Mouse (Mus musculus) liver, adult 2 months (tissue): ENCODE data around the gene Tcl1b1. TPM values are rescaled to one million over a fixed set of nuclear protein-coding genes. Genes with fewer than 3 reads are reported as not detected.

Experiments
- DNase-seq: peaks from one replicate; pipeline ENCODE4 v3.0.0-alpha.2; 2011; ENCODE audit warnings: low read depth, low spot score; ENCODE audit errors: extremely low read depth
- H3K27ac ChIP-seq: fragments of 200-500 bp; replicated peaks from 2 replicates; pipeline ENCODE4 v1.5.1; 2012; ENCODE audit warnings: low read depth, mild to moderate bottlenecking, control low read depth, inconsistent platforms, low read length; ENCODE audit not compliant: insufficient read depth
- H3K27me3 ChIP-seq: fragments of 200-500 bp; 2 replicates; pipeline ENCODE4 v1.6.1; 2012; ENCODE audit warnings: mild to moderate bottlenecking, moderate library complexity, low read length, inconsistent platforms; ENCODE audit not compliant: control insufficient read depth, insufficient read depth
- H3K36me3 ChIP-seq: fragments of 200-500 bp; 2 replicates; pipeline ENCODE4 v1.6.1; 2012; ENCODE audit warnings: low read length, inconsistent platforms; ENCODE audit not compliant: control insufficient read depth, insufficient read depth
- H3K4me1 ChIP-seq: fragments of 200-500 bp; 2 replicates; pipeline ENCODE4 v1.6.1; 2011; ENCODE audit warnings: low read length; ENCODE audit not compliant: control insufficient read depth, insufficient read depth
- H3K4me3 ChIP-seq: fragments of 200-500 bp; 2 replicates; pipeline ENCODE4 v1.5.1; 2011; ENCODE audit warnings: low read depth, mild to moderate bottlenecking, control low read depth, low read length, moderate library complexity; ENCODE audit not compliant: insufficient read depth
- H3K79me2 ChIP-seq: fragments of 200-500 bp; 2 replicates; pipeline ENCODE4 v1.6.1; 2012; ENCODE audit warnings: inconsistent platforms, mild to moderate bottlenecking, low read length, moderate library complexity; ENCODE audit not compliant: control insufficient read depth, insufficient read depth
- H3K9ac ChIP-seq: fragments of 200-500 bp; 2 replicates; pipeline ENCODE4 v1.6.1; 2012; ENCODE audit warnings: low read depth, mild to moderate bottlenecking, control low read depth, inconsistent platforms, low read length
- CTCF ChIP-seq: fragments of 200-500 bp; IDR thresholded peaks from 2 replicates; pipeline ENCODE4 v1.5.1; 2011; ENCODE audit warnings: low read depth, low read length, control low read depth
- POLR2A ChIP-seq: fragments of 200-500 bp; IDR thresholded peaks from 2 replicates; pipeline ENCODE4 v1.6.1; 2011; ENCODE audit warnings: low read length, control low read depth; ENCODE audit not compliant: insufficient read depth; ENCODE audit errors: extremely low read depth
- WGBS: fragments of 180-500 bp; shearing (Covaris S2); methylation state at CpG from one replicate; pipeline ENCODE4 v1.1.7; 2018; 5-methylcytosine and 5-hydroxymethylcytosine counted together
- polyA plus RNA-seq: library from polyadenylated mRNA; depleted of rRNA; stranded (reverse); fragments of >200 nt; gene quantifications from 2 replicates; pipeline ENCODE4 v1.2.3, GENCODE M21; 2012; rRNA removed
- total RNA-seq: library from RNA; depleted of rRNA; stranded (reverse); fragments of >200 nt; gene quantifications from 2 replicates; pipeline ENCODE4 v1.2.3, GENCODE M21; 2014; rRNA removed

The Tcl1b1 gene
- total RNA-seq (not detected in 2 replicates), polyA plus RNA-seq (not detected in 2 replicates)

DNA sequence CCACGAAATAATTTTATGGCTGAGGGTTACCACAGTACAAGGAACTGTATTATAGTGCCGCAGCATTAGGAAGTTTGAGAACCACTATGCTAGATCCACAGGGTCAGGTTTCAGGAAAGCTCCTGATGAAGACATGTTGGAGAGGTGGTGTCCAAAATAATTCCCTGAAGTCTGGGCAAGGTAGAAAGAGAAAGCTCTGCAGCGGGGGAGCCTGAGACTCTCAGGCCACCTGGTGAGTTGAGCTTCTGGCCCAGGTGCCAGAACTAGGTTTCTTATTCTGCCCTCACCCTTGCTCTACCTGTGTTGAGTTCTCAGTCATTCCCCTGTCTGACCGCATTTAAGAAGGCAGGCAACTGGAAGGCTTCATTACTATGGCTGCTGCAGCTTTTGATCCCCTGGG, at the start of gene Tcl1b1:
Gene Tcl1b1, plus strand, starts transcription at position 301 of the 400 bp plus-strand sequence.
- Histone ChIP-seq H3K36me3 (no peaks in the 10 kb centered on the region), H3K27ac (no peak within 1 kb of the TSS), H3K79me2 (no peaks in the 10 kb centered on the region), H3K4me3 (no peak within 1 kb of the TSS), H3K27me3 (no peaks in the 10 kb centered on the region), H3K9ac (no peak within 1 kb of the TSS), H3K4me1 (no peaks in the 10 kb centered on the region)
- TF ChIP-seq POLR2A, result no peak
- TF ChIP-seq CTCF, result no peak
- DNase-seq, result no peak
- WGBS, result 81% methylated on average over 4 of the region's 4 CpGs

- H3K36me3 ChIP-seq, result no peaks in the 10 kb centered on the region
- no peaks in the 10 kb centered on the region for H3K4me1 ChIP-seq
- no peak overlapping the region for H3K27ac ChIP-seq
- no peak overlapping the region for H3K9ac ChIP-seq
- no peak overlapping the region for H3K4me3 ChIP-seq
- DNase-seq, result no peak
- TF ChIP-seq POLR2A (no peak), CTCF (no peak)
- no peaks in the 10 kb centered on the region for H3K27me3 ChIP-seq
- no peaks in the 10 kb centered on the region for H3K79me2 ChIP-seq
- WGBS, result 48% methylated on average over 4 of the region's 4 CpGs
These were observed 49.7 kb upstream of the Tcl1b1 start for GRCm38 (mm10) chr12:105109812-105110211.

DNA sequence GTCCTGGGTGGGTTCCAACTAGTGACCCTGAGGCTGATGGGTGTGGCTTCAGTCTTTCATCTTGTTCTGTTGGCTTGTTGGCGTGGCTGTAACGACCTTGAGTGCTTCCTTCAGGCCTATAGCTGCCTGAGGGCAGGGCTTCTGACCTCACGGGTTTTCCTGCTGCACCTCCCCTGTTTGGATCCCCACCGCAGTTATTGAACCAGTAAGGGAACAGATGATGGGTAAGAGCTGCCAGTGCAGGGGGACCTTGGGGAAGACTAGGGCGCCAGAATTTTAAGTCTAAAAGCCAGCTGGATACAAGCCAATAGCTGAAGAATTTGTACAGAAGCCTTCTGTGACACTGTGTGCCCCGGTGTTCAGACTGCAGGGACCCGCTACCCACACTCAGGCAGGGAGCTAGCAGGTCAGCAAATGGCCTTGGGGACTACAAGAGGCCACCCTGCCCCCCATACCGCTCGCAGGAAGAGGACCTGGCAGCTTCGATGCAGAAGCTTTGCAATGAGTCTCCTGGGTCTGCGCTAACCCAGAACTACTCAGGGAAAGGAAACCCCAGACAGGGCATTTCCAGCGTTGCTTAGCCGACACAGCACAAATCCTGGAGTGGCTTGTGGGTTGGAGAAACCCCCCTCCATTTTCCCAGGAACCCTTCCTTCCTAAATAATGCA, 47.0 kb upstream of the Tcl1b1 start:
- Histone ChIP-seq H3K36me3 (no peaks in the 10 kb centered on the region), H3K9ac (no peak overlapping the region), H3K27me3 (no peaks in the 10 kb centered on the region), H3K4me3 (no peak overlapping the region), H3K4me1 (no peaks in the 10 kb centered on the region), H3K79me2 (no peaks in the 10 kb centered on the region), H3K27ac (no peak overlapping the region)
- WGBS, result 38% methylated on average over 13 of the region's 13 CpGs
- DNase-seq, result no peak
- TF ChIP-seq POLR2A (no peak), CTCF (no peak)

- WGBS, result 97% methylated on average over 1 of the region's 1 CpGs
These were observed 42.8 kb upstream of the Tcl1b1 start for GRCm38 (mm10) chr12:105116648-105117047.

GRCm38 (mm10) chr12:105125362-105125761, 34.1 kb upstream of the Tcl1b1 start:
- H3K27me3 ChIP-seq, result no peaks in the 10 kb centered on the region
- TF ChIP-seq POLR2A, result no peak
- TF ChIP-seq CTCF, result no peak
- H3K79me2 ChIP-seq, result no peaks in the 10 kb centered on the region
- H3K9ac ChIP-seq, result no peak overlapping the region
- H3K36me3 ChIP-seq, result no peaks in the 10 kb centered on the region
- H3K4me1 ChIP-seq, result no peaks in the 10 kb centered on the region
- WGBS, result 54% methylated on average over 6 of the region's 6 CpGs
- H3K4me3 ChIP-seq, result no peak overlapping the region
- DNase-seq, result peak; percentile 62
- H3K27ac ChIP-seq, result no peak overlapping the region

More at GRCm38 (mm10) chr12:105116648-105117047, 42.8 kb upstream of the Tcl1b1 start:
- Histone ChIP-seq H3K27me3 (no peaks in the 10 kb centered on the region), H3K4me1 (no peaks in the 10 kb centered on the region), H3K4me3 (no peak overlapping the region), H3K27ac (no peak overlapping the region), H3K9ac (no peak overlapping the region), H3K36me3 (no peaks in the 10 kb centered on the region), H3K79me2 (no peaks in the 10 kb centered on the region)
- TF ChIP-seq CTCF (no peak), POLR2A (no peak)
- no peak for DNase-seq

- no peak for DNase-seq
- H3K27me3 ChIP-seq, result no peaks in the 10 kb centered on the region
- H3K27ac ChIP-seq, result no peak overlapping the region
- WGBS, result 85% methylated on average over 4 of the region's 4 CpGs
- TF ChIP-seq POLR2A, result no peak
- no peak for TF ChIP-seq CTCF
- H3K4me1 ChIP-seq, result no peaks in the 10 kb centered on the region
- no peak overlapping the region for H3K4me3 ChIP-seq
- no peak overlapping the region for H3K9ac ChIP-seq
- H3K79me2 ChIP-seq, result no peaks in the 10 kb centered on the region
- H3K36me3 ChIP-seq, result no peaks in the 10 kb centered on the region
These were observed 33.0 kb upstream of the Tcl1b1 start for GRCm38 (mm10) chr12:105126516-105126915.
